Mouse (Mus musculus): ENCODE results near the gene Mkrn1.
"Not testable (repeated sequence)": the region's sequence is repeated elsewhere in the genome, so short reads cannot be mapped to it uniquely, and the experiment has no call there.

Gene Mkrn1

GRCm38 (mm10) chr6:39419851-39420721 is at the start of gene Mkrn1:
Mkrn1 (minus strand) TSS chr6:39420462.
- peak; percentile 98 for DNase-seq (ENCODE audit: low read depth, low spot score)

GRCm38 (mm10) chr6:39469427-39469826 is 49.2 kb upstream of the Mkrn1 start:
- no peak for DNase-seq (ENCODE audit: low read depth, low spot score)

- DNase-seq (ENCODE audit: low read depth, low spot score): peak; percentile 52
Measured at GRCm38 (mm10) chr6:39462621-39463538, 42.6 kb upstream of the Mkrn1 start.

GRCm38 (mm10) chr6:39460040-39460439 is 39.8 kb upstream of the Mkrn1 start:
- DNase-seq (ENCODE audit: low read depth, low spot score): no peak

GRCm38 (mm10) chr6:39455339-39456160 is 35.3 kb upstream of the Mkrn1 start:
- no peak for DNase-seq (ENCODE audit: low read depth, low spot score)

- no peak for DNase-seq (ENCODE audit: low read depth, low spot score)
Measured at GRCm38 (mm10) chr6:39454616-39455015, 34.4 kb upstream of the Mkrn1 start.

- DNase-seq (ENCODE audit: low read depth, low spot score): no peak
Measured at GRCm38 (mm10) chr6:39453564-39453963, 33.3 kb upstream of the Mkrn1 start.

GRCm38 (mm10) chr6:39451033-39451432 is 30.8 kb upstream of the Mkrn1 start:
- DNase-seq (ENCODE audit: low read depth, low spot score): no peak

- DNase-seq (ENCODE audit: low read depth, low spot score): no peak
Measured at GRCm38 (mm10) chr6:39450580-39450979, 30.3 kb upstream of the Mkrn1 start.

GRCm38 (mm10) chr6:39447429-39448185 is 27.3 kb upstream of the Mkrn1 start:
- DNase-seq (ENCODE audit: low read depth, low spot score): no peak

GRCm38 (mm10) chr6:39445801-39446572 is 25.7 kb upstream of the Mkrn1 start:
- DNase-seq (ENCODE audit: low read depth, low spot score): peak; percentile 86

GRCm38 (mm10) chr6:39442786-39443287 is 22.6 kb upstream of the Mkrn1 start:
- no peak for DNase-seq (ENCODE audit: low read depth, low spot score)

- DNase-seq (ENCODE audit: low read depth, low spot score): no peak
Measured at GRCm38 (mm10) chr6:39440207-39440606, 19.9 kb upstream of the Mkrn1 start.

GRCm38 (mm10) chr6:39437519-39437918 is 17.3 kb upstream of the Mkrn1 start:
- not testable (repeated sequence) for DNase-seq (ENCODE audit: low read depth, low spot score)

- no peak for DNase-seq (ENCODE audit: low read depth, low spot score)
Measured at GRCm38 (mm10) chr6:39435875-39436274, 15.6 kb upstream of the Mkrn1 start.

GRCm38 (mm10) chr6:39434886-39435492 is 14.7 kb upstream of the Mkrn1 start:
- DNase-seq (ENCODE audit: low read depth, low spot score): no peak

- DNase-seq (ENCODE audit: low read depth, low spot score): no peak
Measured at GRCm38 (mm10) chr6:39434111-39434885, 14.0 kb upstream of the Mkrn1 start.

- DNase-seq (ENCODE audit: low read depth, low spot score): no peak
Measured at GRCm38 (mm10) chr6:39433701-39434100, 13.4 kb upstream of the Mkrn1 start.

- DNase-seq (ENCODE audit: low read depth, low spot score): no peak
Measured at GRCm38 (mm10) chr6:39433174-39433573, 12.9 kb upstream of the Mkrn1 start.

Measured in WW6 (cell line).